Mouse (Mus musculus): ENCODE measurements around the gene Fbll1. TPM values are rescaled to one million over a fixed set of nuclear protein-coding genes. Genes with fewer than 3 reads are reported as not detected.

Gene Fbll1
- total RNA-seq, 1 experiment: 0.22 TPM

DNA sequence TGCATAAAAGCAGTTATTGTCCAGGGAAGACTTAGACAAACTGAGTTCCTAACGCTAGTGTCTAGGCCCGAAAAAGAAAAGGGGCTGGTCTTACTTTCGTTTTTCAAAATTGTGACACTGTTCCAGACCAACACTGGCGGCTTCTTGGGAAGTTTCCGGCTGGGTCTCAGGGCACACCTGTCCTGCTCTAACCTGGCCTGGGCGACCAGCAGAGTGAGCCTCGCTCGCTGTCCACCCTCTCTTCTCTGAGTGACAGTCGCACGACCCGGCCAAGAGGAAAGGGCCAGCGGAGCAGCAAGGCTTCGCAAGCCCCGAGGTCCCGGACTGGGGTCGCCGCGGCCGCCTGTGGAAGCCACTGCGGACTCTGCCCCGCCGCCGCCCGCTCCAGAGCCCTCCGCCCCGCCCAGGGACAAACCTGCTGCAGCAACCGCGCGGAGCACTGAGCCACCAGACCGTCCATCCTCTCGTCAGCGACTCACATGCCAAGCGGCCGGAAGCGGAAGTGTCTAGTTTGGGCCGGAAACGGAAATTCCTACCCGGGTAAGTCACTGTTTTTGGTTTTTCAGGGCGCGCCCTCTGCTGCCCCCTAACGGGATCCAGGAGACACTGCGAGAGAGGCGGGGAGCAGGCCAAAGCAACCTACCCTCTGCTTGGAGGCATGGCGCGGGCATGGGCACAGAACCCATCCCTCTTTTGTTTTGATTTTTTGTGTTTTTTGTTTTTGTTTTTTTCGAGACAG lies 35.5 kb upstream of the Fbll1 start, which contains the start of gene Rars:
TSS of gene Rars (minus strand) at position 485 of the 739 bp plus-strand sequence.
- H3K9ac ChIP-seq (ENCODE audit: insufficient read depth, low read depth, low read length, poor library complexity, severe bottlenecking): peak within 1 kb of the TSS; percentile 95
- DNase-seq (ENCODE audit: low read depth, low spot score): peak; percentile 95
- H3K4me1 ChIP-seq (ENCODE audit: control insufficient read depth in 2 of 2, insufficient read depth in 2 of 2, low read length in 2 of 2, poor library complexity in 1 of 2): peaks cover 2 to 9% of the 10 kb centered on the region in 2 experiments
- no peaks in the 10 kb centered on the region for H3K9me3 ChIP-seq (ENCODE audit: control insufficient read depth, insufficient read depth, low read depth, low read length)
- H3K27ac ChIP-seq (ENCODE audit: insufficient read depth, low read depth, low read length, poor library complexity, severe bottlenecking): no peak within 1 kb of the TSS
- TF ChIP-seq HCFC1 (IDR thresholded peaks at IDR 0.05; ENCODE audit: borderline replicate concordance, insufficient read depth, low read length) (peak; percentile 61; the same call in 1 of the 2 replicates), ZC3H11A (IDR thresholded peaks at IDR 0.05; ENCODE audit: borderline replicate concordance, low read depth, low read length) (no peak; the same call in 1 of the 2 replicates)
- in situ Hi-C loops (cut with MboI; ENCODE audit: low sequenced_read_pairs in 2 of 2, unreplicated experiment in 2 of 2): no loop called here
- peak within 1 kb of the TSS; percentile 98 for H3K4me3 ChIP-seq (ENCODE audit: insufficient read depth in 1 of 2, low read depth in 1 of 2, low read length in 2 of 2, poor library complexity in 1 of 2, severe bottlenecking in 1 of 2)
- peaks cover 33% of the 10 kb centered on the region for H3K36me3 ChIP-seq (ENCODE audit: control insufficient read depth, insufficient read depth, low read length, poor library complexity, severe bottlenecking)

DNA sequence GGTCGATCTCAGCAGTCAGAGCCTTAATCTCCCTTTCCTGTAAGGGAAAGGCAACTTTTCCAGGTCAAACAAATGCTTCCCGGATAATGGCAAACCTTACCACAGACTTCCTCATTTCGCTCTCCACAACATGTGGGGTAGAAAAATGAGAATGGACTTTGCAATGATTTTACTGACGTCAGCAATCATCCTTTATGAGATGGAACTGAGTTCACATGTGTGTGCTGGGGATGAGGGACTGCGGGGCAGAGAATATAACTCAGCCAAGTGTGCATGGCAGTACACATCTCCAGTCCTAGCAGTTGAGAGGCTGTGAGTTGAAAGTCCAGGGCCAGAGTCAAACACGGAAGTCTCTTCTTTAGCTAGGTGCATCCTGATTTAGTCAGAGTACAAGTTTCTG lies 34.6 kb upstream of the Fbll1 start:
- Histone ChIP-seq H3K36me3 (ENCODE audit: control insufficient read depth, insufficient read depth, low read length, poor library complexity, severe bottlenecking) (peaks cover 37% of the 10 kb centered on the region), H3K4me3 (ENCODE audit: insufficient read depth in 1 of 2, low read depth in 1 of 2, low read length in 2 of 2, poor library complexity in 1 of 2, severe bottlenecking in 1 of 2) (peak overlapping the region; percentile 98), H3K4me1 (ENCODE audit: control insufficient read depth in 2 of 2, insufficient read depth in 2 of 2, low read length in 2 of 2, poor library complexity in 1 of 2) (peaks cover 2 to 6% of the 10 kb centered on the region in 2 experiments), H3K9ac (ENCODE audit: insufficient read depth, low read depth, low read length, poor library complexity, severe bottlenecking) (peak overlapping the region; percentile 66), H3K9me3 (ENCODE audit: control insufficient read depth, insufficient read depth, low read depth, low read length) (no peaks in the 10 kb centered on the region), H3K27ac (ENCODE audit: insufficient read depth, low read depth, low read length, poor library complexity, severe bottlenecking) (no peak overlapping the region)
- DNase-seq (ENCODE audit: low read depth, low spot score): no peak
- TF ChIP-seq MAFK (IDR thresholded peaks at IDR 0.05; ENCODE audit: insufficient read depth, low read depth, low read length): 0 out of 2 replicates have a peak, but pooled peaks have one; percentile 7
- TF ChIP-seq ZC3H11A (IDR thresholded peaks at IDR 0.05; ENCODE audit: borderline replicate concordance, low read depth, low read length): no peak
- no peak for TF ChIP-seq CHD2 (IDR thresholded peaks at IDR 0.05; ENCODE audit: low read depth, low read length)
- TF ChIP-seq HCFC1 (IDR thresholded peaks at IDR 0.05; ENCODE audit: borderline replicate concordance, insufficient read depth, low read length): no peak
- no peak for TF ChIP-seq ZNF384 (IDR thresholded peaks at IDR 0.05; ENCODE audit: low read depth, low read length)
- in situ Hi-C loops (cut with MboI; ENCODE audit: low sequenced_read_pairs in 2 of 2, unreplicated experiment in 2 of 2): no loop called here

DNA sequence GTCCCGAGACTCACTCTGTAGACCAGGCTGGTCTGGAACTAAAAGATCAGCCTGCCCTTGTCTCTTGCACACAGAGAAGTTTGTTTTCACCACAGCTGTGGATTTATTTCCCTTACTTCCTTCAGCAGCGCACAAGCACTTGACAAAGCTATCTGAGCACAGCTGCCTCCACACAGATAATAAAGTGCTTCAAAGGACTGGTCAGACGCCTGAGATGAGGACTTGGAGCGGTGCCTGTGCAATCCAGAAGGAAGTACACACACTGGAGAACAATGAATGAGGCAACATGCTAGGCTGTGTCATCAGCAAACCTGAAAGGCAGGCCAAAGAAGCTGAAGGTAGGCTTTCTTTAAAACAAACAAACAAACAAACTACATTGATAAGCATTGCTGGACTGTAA lies 33.5 kb upstream of the Fbll1 start:
- Histone ChIP-seq H3K4me3 (ENCODE audit: insufficient read depth in 1 of 2, low read depth in 1 of 2, low read length in 2 of 2, poor library complexity in 1 of 2, severe bottlenecking in 1 of 2) (no peak overlapping the region), H3K36me3 (ENCODE audit: control insufficient read depth, insufficient read depth, low read length, poor library complexity, severe bottlenecking) (peaks cover 44% of the 10 kb centered on the region), H3K4me1 (ENCODE audit: control insufficient read depth in 2 of 2, insufficient read depth in 2 of 2, low read length in 2 of 2, poor library complexity in 1 of 2) (peaks cover 2 to 6% of the 10 kb centered on the region in 2 experiments), H3K27ac (ENCODE audit: insufficient read depth, low read depth, low read length, poor library complexity, severe bottlenecking) (no peak overlapping the region), H3K9me3 (ENCODE audit: control insufficient read depth, insufficient read depth, low read depth, low read length) (no peaks in the 10 kb centered on the region), H3K9ac (ENCODE audit: insufficient read depth, low read depth, low read length, poor library complexity, severe bottlenecking) (no peak overlapping the region)
- TF ChIP-seq MAFK (IDR thresholded peaks at IDR 0.05; ENCODE audit: insufficient read depth, low read depth, low read length) (no peak), ZNF384 (IDR thresholded peaks at IDR 0.05; ENCODE audit: low read depth, low read length) (no peak), ZC3H11A (IDR thresholded peaks at IDR 0.05; ENCODE audit: borderline replicate concordance, low read depth, low read length) (no peak), CHD2 (IDR thresholded peaks at IDR 0.05; ENCODE audit: low read depth, low read length) (no peak), HCFC1 (IDR thresholded peaks at IDR 0.05; ENCODE audit: borderline replicate concordance, insufficient read depth, low read length) (no peak)
- no peak for DNase-seq (ENCODE audit: low read depth, low spot score)
- in situ Hi-C loops (cut with MboI; ENCODE audit: low sequenced_read_pairs in 2 of 2, unreplicated experiment in 2 of 2): no loop called here

DNA sequence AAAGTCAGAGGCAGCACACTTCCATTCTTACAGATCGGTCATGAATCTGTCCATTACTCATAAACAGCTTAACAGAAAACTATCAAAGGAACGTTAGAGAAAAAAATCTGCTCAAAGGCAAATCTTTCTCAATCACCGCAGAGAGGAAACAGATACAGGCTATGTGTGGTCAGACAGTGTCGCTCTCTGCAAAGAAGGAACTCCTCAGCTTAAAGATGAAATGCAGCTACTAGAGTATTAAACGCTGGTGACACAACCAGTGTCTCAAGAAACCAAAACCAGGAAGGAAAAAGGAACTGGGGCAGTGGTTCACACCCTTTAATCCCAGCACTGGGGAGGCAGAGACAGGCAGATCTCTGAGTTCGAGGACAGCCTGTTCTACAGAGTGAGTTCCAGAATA lies 29.0 kb upstream of the Fbll1 start:
- Histone ChIP-seq H3K4me3 (ENCODE audit: insufficient read depth in 1 of 2, low read depth in 1 of 2, low read length in 2 of 2, poor library complexity in 1 of 2, severe bottlenecking in 1 of 2) (no peak overlapping the region), H3K36me3 (ENCODE audit: control insufficient read depth, insufficient read depth, low read length, poor library complexity, severe bottlenecking) (peaks cover 57% of the 10 kb centered on the region), H3K9me3 (ENCODE audit: control insufficient read depth, insufficient read depth, low read depth, low read length) (no peaks in the 10 kb centered on the region), H3K27ac (ENCODE audit: insufficient read depth, low read depth, low read length, poor library complexity, severe bottlenecking) (no peak overlapping the region), H3K4me1 (ENCODE audit: control insufficient read depth in 2 of 2, insufficient read depth in 2 of 2, low read length in 2 of 2, poor library complexity in 1 of 2) (peaks cover 0 to 3% of the 10 kb centered on the region in 2 experiments; a peak in 1 of 4 replicates), H3K9ac (ENCODE audit: insufficient read depth, low read depth, low read length, poor library complexity, severe bottlenecking) (no peak overlapping the region)
- no peak for TF ChIP-seq ZNF384 (IDR thresholded peaks at IDR 0.05; ENCODE audit: low read depth, low read length)
- TF ChIP-seq MAFK (IDR thresholded peaks at IDR 0.05; ENCODE audit: insufficient read depth, low read depth, low read length): no peak
- TF ChIP-seq CHD2 (IDR thresholded peaks at IDR 0.05; ENCODE audit: low read depth, low read length): no peak
- no peak for TF ChIP-seq ZC3H11A (IDR thresholded peaks at IDR 0.05; ENCODE audit: borderline replicate concordance, low read depth, low read length)
- TF ChIP-seq HCFC1 (IDR thresholded peaks at IDR 0.05; ENCODE audit: borderline replicate concordance, insufficient read depth, low read length): no peak
- no peak for DNase-seq (ENCODE audit: low read depth, low spot score)
- in situ Hi-C loops (cut with MboI; ENCODE audit: low sequenced_read_pairs in 2 of 2, unreplicated experiment in 2 of 2): no loop called here

Measured in ES-E14 (cell line).